Mouse (Mus musculus): Measurements from ENCODE around the gene Ltc4s. TPM values are rescaled to one million over a fixed set of nuclear protein-coding genes. Genes with fewer than 3 reads are reported as not detected.

Gene Ltc4s
- polyA plus RNA-seq, 1 experiment from 2014 or later: 4.0 TPM

- WGBS: under 1% methylated on average over 48 of the region's 48 CpGs
- Histone ChIP-seq H3K27ac (replicated peaks) (peak within 1 kb of the TSS; percentile 98), H3K9me3 (replicated peaks) (no peaks in the 10 kb centered on the region), H3K4me1 (peaks cover 23% of the 10 kb centered on the region), H3K36me3 (peaks cover 25% of the 10 kb centered on the region), H3K4me3 (replicated peaks) (peak within 1 kb of the TSS; percentile 98), H3K4me2 (replicated peaks) (peak within 1 kb of the TSS; percentile 50), H3K9ac (peak within 1 kb of the TSS; percentile 96), H3K27me3 (no peaks in the 10 kb centered on the region)
- peak; percentile 74 for ATAC-seq (ENCODE audit: insufficient number of reproducible peaks, low FRiP score, low TSS enrichment, low read depth)
Observed at GRCm38 (mm10) chr11:50210505-50211151, 27.8 kb downstream of the Ltc4s start, which contains the start of the genes Sqstm1 and Mgat4b. Sqstm1 (minus strand) TSS chr11:50210827. Mgat4b (plus strand) TSS chr11:50210890.

- peak overlapping the region; percentile 50 for H3K4me2 ChIP-seq (replicated peaks)
- H3K27ac ChIP-seq (replicated peaks): peak overlapping the region; percentile 98
- peak overlapping the region; percentile 98 for H3K4me3 ChIP-seq (replicated peaks)
- H3K27me3 ChIP-seq: no peaks in the 10 kb centered on the region
- H3K9me3 ChIP-seq (replicated peaks): no peaks in the 10 kb centered on the region
- peaks cover 19% of the 10 kb centered on the region for H3K4me1 ChIP-seq
- ATAC-seq (ENCODE audit: insufficient number of reproducible peaks, low FRiP score, low TSS enrichment, low read depth): peak; percentile 93
- WGBS: under 1% methylated on average over 24 of the region's 24 CpGs
- peaks cover 30% of the 10 kb centered on the region for H3K36me3 ChIP-seq
- H3K9ac ChIP-seq: peak overlapping the region; percentile 96
Observed at GRCm38 (mm10) chr11:50210101-50210504, 28.3 kb downstream of the Ltc4s start.

- no peak for ATAC-seq (ENCODE audit: insufficient number of reproducible peaks, low FRiP score, low TSS enrichment, low read depth)
- no peaks in the 10 kb centered on the region for H3K9me3 ChIP-seq (replicated peaks)
- peaks cover 19% of the 10 kb centered on the region for H3K4me1 ChIP-seq
- H3K4me3 ChIP-seq (replicated peaks): no peak overlapping the region
- H3K27ac ChIP-seq (replicated peaks): no peak overlapping the region
- peaks cover 49% of the 10 kb centered on the region for H3K36me3 ChIP-seq
- 94% methylated on average over 5 of the region's 5 CpGs for WGBS
- no peak overlapping the region for H3K4me2 ChIP-seq (replicated peaks)
- no peak overlapping the region for H3K9ac ChIP-seq
- no peaks in the 10 kb centered on the region for H3K27me3 ChIP-seq
Observed at GRCm38 (mm10) chr11:50208039-50208438, 30.4 kb downstream of the Ltc4s start.

- peaks cover 19% of the 10 kb centered on the region for H3K4me1 ChIP-seq
- H3K9me3 ChIP-seq (replicated peaks): no peaks in the 10 kb centered on the region
- H3K9ac ChIP-seq: no peak overlapping the region
- ATAC-seq (ENCODE audit: insufficient number of reproducible peaks, low FRiP score, low TSS enrichment, low read depth): no peak
- H3K36me3 ChIP-seq: peaks cover 56% of the 10 kb centered on the region
- no peak overlapping the region for H3K4me3 ChIP-seq (replicated peaks)
- WGBS: 95% methylated on average over 14 of the region's 14 CpGs
- H3K27me3 ChIP-seq: no peaks in the 10 kb centered on the region
- no peak overlapping the region for H3K4me2 ChIP-seq (replicated peaks)
- no peak overlapping the region for H3K27ac ChIP-seq (replicated peaks)
Observed at GRCm38 (mm10) chr11:50207344-50207743, 31.1 kb downstream of the Ltc4s start.

GRCm38 (mm10) chr11:50206037-50206436, 32.4 kb downstream of the Ltc4s start:
- H3K9me3 ChIP-seq (replicated peaks): no peaks in the 10 kb centered on the region
- no peak for ATAC-seq (ENCODE audit: insufficient number of reproducible peaks, low FRiP score, low TSS enrichment, low read depth)
- H3K4me3 ChIP-seq (replicated peaks): no peak overlapping the region
- H3K4me1 ChIP-seq: peaks cover 14% of the 10 kb centered on the region
- no peak overlapping the region for H3K27ac ChIP-seq (replicated peaks)
- peaks cover 69% of the 10 kb centered on the region for H3K36me3 ChIP-seq
- WGBS: 91% methylated on average over 2 of the region's 2 CpGs
- H3K27me3 ChIP-seq: no peaks in the 10 kb centered on the region
- no peak overlapping the region for H3K4me2 ChIP-seq (replicated peaks)
- no peak overlapping the region for H3K9ac ChIP-seq

- Histone ChIP-seq H3K4me3 (replicated peaks) (no peak overlapping the region), H3K27me3 (no peaks in the 10 kb centered on the region), H3K27ac (replicated peaks) (no peak overlapping the region), H3K9ac (no peak overlapping the region), H3K36me3 (peaks cover 75% of the 10 kb centered on the region), H3K9me3 (replicated peaks) (no peaks in the 10 kb centered on the region), H3K4me1 (peaks cover 13% of the 10 kb centered on the region; the same call in 1 of the 2 replicates), H3K4me2 (replicated peaks) (no peak overlapping the region)
- no peak for ATAC-seq (ENCODE audit: insufficient number of reproducible peaks, low FRiP score, low TSS enrichment, low read depth)
- WGBS: 77% methylated on average over 3 of the region's 3 CpGs
Observed at GRCm38 (mm10) chr11:50205434-50205833, 33.0 kb downstream of the Ltc4s start.

- WGBS: 93% methylated on average over 9 of the region's 9 CpGs
- H3K4me2 ChIP-seq (replicated peaks): no peak overlapping the region
- ATAC-seq (ENCODE audit: insufficient number of reproducible peaks, low FRiP score, low TSS enrichment, low read depth): no peak
- H3K4me1 ChIP-seq: peaks cover 5% of the 10 kb centered on the region; the same call in 1 of the 2 replicates
- no peak overlapping the region for H3K27ac ChIP-seq (replicated peaks)
- H3K36me3 ChIP-seq: peaks cover 94% of the 10 kb centered on the region
- no peak overlapping the region for H3K9ac ChIP-seq
- H3K9me3 ChIP-seq (replicated peaks): no peaks in the 10 kb centered on the region
- no peaks in the 10 kb centered on the region for H3K27me3 ChIP-seq
- no peak overlapping the region for H3K4me3 ChIP-seq (replicated peaks)
Observed at GRCm38 (mm10) chr11:50203302-50203827, 35.1 kb downstream of the Ltc4s start.

GRCm38 (mm10) chr11:50201590-50201989, 36.8 kb downstream of the Ltc4s start:
- Histone ChIP-seq H3K4me3 (replicated peaks) (no peak overlapping the region), H3K9ac (no peak overlapping the region), H3K9me3 (replicated peaks) (no peaks in the 10 kb centered on the region), H3K36me3 (peaks cover 91% of the 10 kb centered on the region), H3K4me1 (no peaks in the 10 kb centered on the region), H3K27ac (replicated peaks) (no peak overlapping the region), H3K4me2 (replicated peaks) (no peak overlapping the region), H3K27me3 (no peaks in the 10 kb centered on the region)
- 89% methylated on average over 3 of the region's 3 CpGs for WGBS
- ATAC-seq (ENCODE audit: insufficient number of reproducible peaks, low FRiP score, low TSS enrichment, low read depth): no peak

- Histone ChIP-seq H3K4me3 (replicated peaks) (no peak overlapping the region), H3K4me2 (replicated peaks) (no peak overlapping the region), H3K9me3 (replicated peaks) (no peaks in the 10 kb centered on the region), H3K4me1 (no peaks in the 10 kb centered on the region), H3K27me3 (no peaks in the 10 kb centered on the region), H3K36me3 (peaks cover 81% of the 10 kb centered on the region), H3K9ac (no peak overlapping the region), H3K27ac (replicated peaks) (no peak overlapping the region)
- ATAC-seq (ENCODE audit: insufficient number of reproducible peaks, low FRiP score, low TSS enrichment, low read depth): no peak
- 77% methylated on average over 8 of the region's 8 CpGs for WGBS
Observed at GRCm38 (mm10) chr11:50200613-50201012, 37.8 kb downstream of the Ltc4s start.

- Histone ChIP-seq H3K36me3 (peaks cover 64% of the 10 kb centered on the region), H3K4me1 (no peaks in the 10 kb centered on the region), H3K27me3 (no peaks in the 10 kb centered on the region), H3K27ac (replicated peaks) (no peak overlapping the region), H3K4me2 (replicated peaks) (no peak overlapping the region), H3K9me3 (replicated peaks) (no peaks in the 10 kb centered on the region), H3K9ac (no peak overlapping the region), H3K4me3 (replicated peaks) (no peak overlapping the region)
- ATAC-seq (ENCODE audit: insufficient number of reproducible peaks, low FRiP score, low TSS enrichment, low read depth): no peak
- WGBS: 86% methylated on average over 2 of the region's 2 CpGs
Observed at GRCm38 (mm10) chr11:50198916-50199315, 39.5 kb downstream of the Ltc4s start.

- Histone ChIP-seq H3K4me2 (replicated peaks) (no peak overlapping the region), H3K27me3 (no peaks in the 10 kb centered on the region), H3K27ac (replicated peaks) (no peak overlapping the region), H3K9me3 (replicated peaks) (no peaks in the 10 kb centered on the region), H3K36me3 (peaks cover 60% of the 10 kb centered on the region), H3K4me1 (no peaks in the 10 kb centered on the region), H3K9ac (no peak overlapping the region), H3K4me3 (replicated peaks) (no peak overlapping the region)
- WGBS: 82% methylated on average over 4 of the region's 5 CpGs
- no peak for ATAC-seq (ENCODE audit: insufficient number of reproducible peaks, low FRiP score, low TSS enrichment, low read depth)
Observed at GRCm38 (mm10) chr11:50198219-50198846, 40.1 kb downstream of the Ltc4s start.

All from embryonic facial prominence, embryonic 15.5 days (tissue).